Mouse (Mus musculus): Measurements from ENCODE around the gene Chrna4.

Chrna4 gene

DNA sequence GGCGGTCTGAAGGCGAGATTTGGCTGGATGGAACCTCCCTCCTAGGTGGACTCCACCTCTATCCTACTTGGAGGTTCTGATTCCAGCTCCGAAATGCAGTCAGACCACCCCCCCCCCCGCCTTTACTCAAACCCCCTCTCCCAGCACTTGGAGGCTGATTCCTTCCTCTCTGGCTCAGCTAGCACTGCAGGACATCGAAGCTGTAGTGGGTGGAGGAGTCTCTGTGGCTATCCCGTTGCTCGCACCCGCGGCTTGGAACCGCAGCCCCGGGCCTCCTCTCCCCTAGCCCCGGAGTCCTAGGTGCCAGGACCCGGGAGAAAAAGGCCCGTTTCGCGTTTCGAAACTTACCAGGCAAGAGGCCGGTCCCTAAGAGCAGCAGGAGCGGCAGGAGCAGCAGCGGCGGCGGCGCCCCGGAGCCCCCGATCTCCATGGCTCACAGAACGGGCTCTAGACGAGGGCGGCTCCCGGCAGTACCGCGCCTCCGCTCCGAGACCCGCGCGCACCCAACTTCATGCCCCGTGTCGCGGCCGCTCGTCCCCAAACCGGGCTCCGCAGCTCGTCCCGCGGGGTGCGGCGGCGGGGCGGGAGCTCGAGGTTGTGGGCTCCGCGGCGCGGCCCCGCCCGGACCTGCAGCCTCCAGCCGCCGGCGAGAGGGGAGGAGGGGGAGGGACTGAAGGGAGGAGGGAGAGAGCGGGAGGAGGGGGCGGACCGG, 4.5 kb downstream of the Chrna4 start:
- no peak for DNase-seq (ENCODE audit: low spot score in 2 of 2)

- DNase-seq (ENCODE audit: low spot score in 2 of 2), result no peak
These were observed 6.8 kb downstream of the Chrna4 start for GRCm38 (mm10) chr2:181036561-181036960.

- no peak for DNase-seq (ENCODE audit: low spot score in 2 of 2)
These were observed 8.2 kb downstream of the Chrna4 start for GRCm38 (mm10) chr2:181035186-181035585.

GRCm38 (mm10) chr2:181033310-181033709, 10.0 kb downstream of the Chrna4 start:
- no peak for DNase-seq (ENCODE audit: low spot score in 2 of 2)

- DNase-seq (ENCODE audit: low spot score in 2 of 2), result no peak
These were observed 10.9 kb downstream of the Chrna4 start for GRCm38 (mm10) chr2:181032407-181032806.

DNA sequence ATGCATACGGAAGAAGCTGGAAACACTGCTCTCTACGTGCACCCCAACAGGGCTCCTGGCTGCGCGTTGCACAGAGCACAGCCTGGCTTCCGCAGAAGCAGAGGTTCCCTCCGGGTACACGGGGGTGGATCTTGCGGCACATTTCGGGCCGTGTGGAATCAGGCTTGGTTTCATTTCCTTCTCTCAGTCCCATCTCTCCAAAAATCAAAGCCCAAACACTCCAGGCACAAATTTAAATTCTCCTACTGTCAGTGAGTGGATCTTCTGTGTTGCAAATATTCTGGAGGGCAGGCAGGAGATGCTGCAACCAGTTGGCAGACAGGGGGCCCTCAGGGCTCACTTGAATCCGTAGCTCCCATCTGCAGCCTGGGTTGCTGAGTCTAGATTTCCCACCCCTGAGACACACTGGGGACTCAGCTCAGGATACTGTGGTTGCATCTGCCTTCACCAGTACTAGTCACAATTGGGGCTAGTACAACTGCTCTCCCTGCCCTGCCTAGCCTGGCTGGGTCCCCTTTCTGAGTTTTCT, 11.9 kb downstream of the Chrna4 start:
- no peak for DNase-seq (ENCODE audit: low spot score in 2 of 2)

DNA sequence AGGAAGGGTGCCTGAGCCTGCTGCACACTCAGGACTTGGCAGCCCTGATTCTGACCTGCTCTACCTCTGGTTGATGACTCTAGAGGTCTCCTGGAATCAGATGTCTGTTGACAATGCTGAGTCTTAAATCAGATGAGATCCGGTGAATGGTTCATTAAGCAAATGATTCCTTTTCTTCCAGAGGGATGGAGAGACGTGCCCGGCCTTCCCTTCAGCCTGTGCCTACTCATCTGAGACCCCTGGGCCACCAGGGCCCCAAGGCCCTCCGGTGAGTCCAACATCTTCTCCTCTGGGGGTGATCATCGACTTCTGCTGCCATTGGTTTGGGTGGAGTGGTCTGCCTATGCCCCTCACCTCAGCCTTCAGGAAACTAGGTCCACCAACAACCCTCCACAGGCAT, 35.0 kb downstream of the Chrna4 start:
- no peak for DNase-seq (ENCODE audit: low spot score in 2 of 2)

DNA sequence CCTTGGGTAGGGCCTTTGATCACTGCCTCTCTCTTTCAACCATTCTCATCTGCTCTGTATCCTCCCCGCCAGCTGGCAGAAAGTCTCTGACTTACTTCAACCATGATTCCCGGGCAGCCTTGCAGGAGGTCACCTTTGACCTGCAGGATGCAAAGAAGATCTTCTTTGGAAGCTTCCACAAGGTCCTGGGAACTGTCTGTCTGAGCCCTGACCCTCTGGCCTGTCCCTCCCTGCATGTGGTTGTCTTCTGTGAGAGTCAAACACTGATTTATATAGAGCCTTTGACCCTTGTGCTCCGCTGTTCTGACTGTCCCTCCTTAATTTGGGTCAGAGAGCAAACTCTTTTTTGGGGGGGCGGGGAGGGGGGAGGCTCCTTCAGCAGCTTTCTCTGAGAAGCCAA, 36.3 kb downstream of the Chrna4 start:
- DNase-seq (ENCODE audit: low spot score in 2 of 2), result no peak

DNA sequence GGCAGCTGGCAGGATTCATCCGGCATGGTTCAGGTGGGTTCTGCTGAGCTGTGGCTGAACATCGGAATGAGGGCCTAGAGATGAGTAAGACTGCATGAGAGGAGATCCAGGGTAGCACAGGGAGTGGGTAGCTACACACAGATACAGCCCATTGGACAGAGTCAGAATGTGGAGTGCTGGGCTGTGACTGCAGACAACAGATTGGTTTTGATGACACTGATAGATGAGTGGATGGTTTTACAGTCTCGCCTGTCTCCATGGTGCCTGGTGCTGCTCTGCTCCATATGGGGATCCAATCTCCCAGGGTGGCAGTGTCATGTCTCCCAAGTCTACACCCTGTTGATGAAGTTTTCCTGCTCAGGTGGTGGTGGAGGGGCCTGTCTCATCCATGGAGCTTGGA, 46.4 kb downstream of the Chrna4 start:
- DNase-seq (ENCODE audit: low spot score in 2 of 2), result no peak

DNA sequence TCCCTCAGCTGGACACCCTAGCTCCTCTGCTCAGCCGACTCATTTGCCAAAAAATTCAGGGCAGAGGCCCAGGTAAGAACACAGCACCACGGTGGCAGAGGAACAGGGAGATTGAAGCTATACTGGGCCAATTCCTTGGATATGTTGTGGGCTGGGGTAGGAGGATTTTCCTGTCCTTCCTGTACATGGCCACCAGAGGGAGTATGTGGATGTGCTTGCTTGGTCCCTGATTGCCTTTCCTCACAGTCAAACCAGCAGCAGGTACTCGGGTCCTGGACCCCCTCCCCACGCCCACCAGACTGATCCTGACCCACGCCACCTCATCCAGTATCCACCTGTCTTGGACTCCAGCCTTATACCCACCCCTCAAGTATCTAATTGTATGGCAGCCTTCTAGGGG, 46.9 kb downstream of the Chrna4 start:
- DNase-seq (ENCODE audit: low spot score in 2 of 2), result no peak

GRCm38 (mm10) chr2:180995457-180995856, 47.9 kb downstream of the Chrna4 start:
- no peak for DNase-seq (ENCODE audit: low spot score in 2 of 2)

GRCm38 (mm10) chr2:180994360-180994759, 49.0 kb downstream of the Chrna4 start:
- DNase-seq (ENCODE audit: low spot score in 2 of 2), result no peak

DNA sequence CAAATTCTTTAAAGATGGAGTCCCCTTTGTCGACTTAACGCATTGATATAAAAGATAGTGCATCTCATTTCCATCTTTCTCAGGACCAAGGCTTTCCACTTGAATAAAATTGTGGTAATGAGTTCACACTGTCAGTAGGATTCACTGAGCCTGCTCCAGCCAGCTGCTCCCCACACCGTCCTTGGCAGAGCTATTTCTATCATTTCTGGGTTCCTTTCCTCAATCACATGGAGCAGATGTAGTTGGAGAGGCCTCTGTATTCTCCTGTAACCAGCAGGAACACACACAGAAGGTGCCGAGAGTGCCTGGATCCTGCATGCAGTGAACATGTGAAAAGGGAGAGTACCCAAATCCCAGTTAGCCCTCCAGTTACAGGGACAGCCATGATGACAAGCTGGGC, 53.0 kb downstream of the Chrna4 start:
- no peak for DNase-seq (ENCODE audit: low spot score in 2 of 2)

GRCm38 (mm10) chr2:180988948-180989347, 54.4 kb downstream of the Chrna4 start:
- no peak for DNase-seq (ENCODE audit: low spot score in 2 of 2)

DNA sequence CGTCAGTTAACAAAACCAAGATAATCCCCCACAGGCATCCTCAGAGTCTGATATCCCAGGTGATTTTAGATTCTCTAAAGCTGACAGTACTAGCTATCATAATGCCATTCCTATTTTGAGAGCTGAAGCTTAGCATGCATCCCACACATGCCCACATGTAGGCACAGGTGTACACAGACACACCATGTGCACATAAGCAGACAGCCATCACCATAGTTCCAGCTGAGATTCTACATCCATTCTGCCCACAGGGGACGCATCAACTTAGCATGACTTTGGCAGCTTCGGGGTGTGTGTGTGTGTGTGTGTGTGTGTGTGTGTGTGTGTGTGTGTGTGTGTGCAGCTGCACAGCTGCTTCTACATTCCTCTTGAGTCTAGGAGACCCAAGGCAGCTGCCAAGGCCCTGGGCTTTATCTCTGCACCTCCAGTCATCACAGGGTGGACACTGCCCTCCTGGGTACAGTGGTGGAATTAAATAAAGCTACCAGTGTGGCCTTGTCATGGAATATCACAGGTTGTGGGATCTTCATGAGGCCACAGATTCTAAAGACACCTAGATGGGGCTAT, 54.9 kb downstream of the Chrna4 start:
- DNase-seq (ENCODE audit: low spot score in 2 of 2), result no peak

GRCm38 (mm10) chr2:180987432-180988030, 55.8 kb downstream of the Chrna4 start:
- no peak for DNase-seq (ENCODE audit: low spot score in 2 of 2)

DNA sequence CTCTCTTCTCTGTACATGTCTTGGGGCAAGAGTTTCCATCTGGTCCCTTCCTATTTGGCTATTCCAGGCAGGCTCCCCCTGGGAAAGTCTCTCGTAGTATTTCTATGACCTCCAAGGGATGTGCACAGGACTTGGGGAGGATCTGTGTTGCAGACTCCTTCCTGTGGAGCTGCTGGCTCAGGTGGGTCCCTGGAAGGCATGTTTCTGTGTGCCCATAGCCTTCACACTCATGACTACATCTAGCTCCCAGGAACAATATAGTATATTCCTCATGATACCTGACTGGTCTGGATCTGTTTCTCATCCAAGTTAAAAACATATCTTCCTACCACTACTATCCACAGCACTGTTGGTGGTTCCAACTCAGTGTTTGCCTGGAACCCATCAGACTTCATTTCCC, 56.3 kb downstream of the Chrna4 start:
- DNase-seq (ENCODE audit: low spot score in 2 of 2), result no peak

DNA sequence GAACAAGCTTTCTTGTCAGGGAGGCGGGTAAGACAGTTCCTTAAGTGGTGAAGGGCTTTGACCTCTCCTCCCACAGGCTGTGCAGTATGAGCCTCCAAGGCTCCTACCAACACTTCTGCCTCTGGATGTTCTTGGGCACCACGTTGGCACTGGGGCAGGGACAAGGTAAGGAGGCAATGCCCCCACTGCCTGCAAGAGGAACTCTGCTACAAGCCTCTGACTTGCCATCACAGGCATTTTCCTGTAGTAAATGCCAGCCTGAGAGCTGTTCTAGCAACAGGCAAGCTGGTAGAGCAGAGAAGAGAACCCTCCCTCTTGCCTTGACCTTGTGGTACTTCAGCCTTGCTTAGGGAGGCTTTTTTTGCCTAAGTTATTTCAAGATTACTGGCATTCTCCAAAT, 56.9 kb downstream of the Chrna4 start, which contains the start of gene Col20a1:
Gene Col20a1, plus strand, starts transcription at position 87 of the 400 bp plus-strand sequence.
- no peak for DNase-seq (ENCODE audit: low spot score in 2 of 2)

DNA sequence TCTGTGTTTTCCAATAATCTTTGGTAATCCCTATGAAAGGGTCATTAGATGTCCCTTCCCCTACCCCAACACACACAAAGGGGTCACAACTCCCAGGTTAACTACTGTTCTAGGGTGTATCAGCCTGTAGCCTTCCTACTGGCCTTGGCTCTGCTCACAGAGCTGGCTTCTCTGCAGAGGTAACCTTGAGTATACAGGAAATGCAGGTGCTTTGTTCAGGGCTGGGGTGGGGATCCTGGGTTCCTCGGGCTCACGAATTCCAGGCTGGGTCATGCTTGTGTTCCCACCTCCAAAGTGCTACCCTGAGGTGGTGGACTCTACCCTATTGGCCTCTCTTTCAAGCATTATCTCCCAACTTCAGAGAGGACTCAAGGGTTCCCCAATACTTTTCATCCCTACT, 57.7 kb downstream of the Chrna4 start:
- DNase-seq (ENCODE audit: low spot score in 2 of 2), result no peak

GRCm38 (mm10) chr2:180981133-180981532, 62.2 kb downstream of the Chrna4 start:
- DNase-seq (ENCODE audit: low spot score in 2 of 2), result no peak
